Mouse (Mus musculus): ENCODE results near the gene Pars2. TPM values are rescaled to one million over a fixed set of nuclear protein-coding genes. Genes with fewer than 3 reads are reported as not detected.

The Pars2 gene
- total RNA-seq, 1 experiment from 2014 or later: 6.3 TPM

DNA sequence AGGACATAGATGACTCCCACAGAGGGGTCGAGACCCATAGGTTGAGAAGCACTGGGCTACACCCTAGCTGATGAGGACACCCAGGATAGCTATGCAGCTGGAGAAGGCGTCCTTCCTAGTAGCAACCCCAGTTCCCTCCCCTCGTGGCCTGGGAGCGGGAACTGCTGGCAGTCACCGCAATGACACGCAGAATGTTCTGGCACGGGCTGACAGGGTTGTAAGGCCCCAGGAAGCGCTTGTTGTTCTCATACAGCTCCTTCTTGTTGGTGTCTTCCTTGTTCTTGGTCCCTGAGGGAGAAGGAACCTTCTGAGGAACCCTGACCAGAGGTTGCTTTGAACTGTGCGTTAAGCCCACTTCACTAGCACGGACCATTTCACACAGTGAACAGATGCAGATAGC lies 53.1 kb downstream of the Pars2 start:
- DNase-seq: no peak

DNA sequence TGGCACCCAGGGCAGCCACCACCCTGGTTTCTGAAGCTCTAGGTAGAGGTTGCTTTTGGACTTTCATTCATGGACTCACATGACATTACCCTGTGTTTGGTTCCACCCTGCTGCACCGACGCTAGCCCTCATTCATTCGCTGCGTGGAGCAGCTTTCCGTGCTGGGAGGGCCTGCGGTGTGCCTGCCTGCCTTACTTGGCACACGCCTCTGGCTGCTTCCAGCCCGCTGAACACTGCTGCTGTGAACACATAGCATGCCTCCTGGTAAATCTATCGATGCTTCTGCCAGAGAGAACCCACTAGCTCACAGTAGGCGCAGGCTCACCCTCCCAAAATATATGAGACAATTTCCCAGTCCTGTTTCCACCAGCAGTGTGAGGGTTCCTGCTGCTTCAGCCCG lies 53.5 kb downstream of the Pars2 start:
- DNase-seq: no peak

Other genes starting within 250 kb of the Pars2 start
- 0.11 and 0.59 TPM in 2 replicates for gene Pcsk9, start 186.7 kb upstream of the Pars2 start, total RNA-seq (2021)
- not detected in 2 replicates for gene Bsnd, start 158.8 kb upstream of the Pars2 start, total RNA-seq (2021)
- gene Dhcr24, start 90.0 kb upstream of the Pars2 start, total RNA-seq (2021): 48.8 and 110 TPM in 2 replicates
- gene Lexm, start 33.8 kb upstream of the Pars2 start, total RNA-seq (2021): not detected in 2 replicates
- gene Ttc22, start 28.6 kb upstream of the Pars2 start, total RNA-seq (2021): not detected in 2 replicates
- 26.0 and 30.3 TPM in 2 replicates for gene Ttc4, start 27.9 kb downstream of the Pars2 start, total RNA-seq (2021)
- 0.41 and 2.9 TPM in 2 replicates for gene Mroh7, start 79.9 kb downstream of the Pars2 start, total RNA-seq (2021)
- gene Fam151a, start 82.8 kb downstream of the Pars2 start, total RNA-seq (2021): 0.26 TPM in 1 of 2 replicates, not detected in the other
- 55.2 and 61.6 TPM in 2 replicates for gene Acot11, start 153.9 kb downstream of the Pars2 start, total RNA-seq (2021)